Mouse (Mus musculus) left cerebral cortex, postnatal 4 days (tissue): ENCODE results near the gene Jarid2. TPM values are rescaled to one million over a fixed set of nuclear protein-coding genes. Genes with fewer than 3 reads are reported as not detected.

ENCODE experiments used
- DNase-seq: peaks from one replicate; pipeline ENCODE4 v3.0.0-alpha.2; 2022
- intact Hi-C: fragments of 180-260 bp; cut with DNase I; formaldehyde crosslinking; loops from one replicate; pipeline ENCODE4 v1.15.1; 2025
- total RNA-seq, 2 experiments: library from RNA; stranded (reverse); gene quantifications; 2 replicates each; pipeline ENCODE4 v1.2.3; 2021

Jarid2 gene
- total RNA-seq, 2 experiments from 2014 or later, result 46.3 to 46.9 TPM

DNA sequence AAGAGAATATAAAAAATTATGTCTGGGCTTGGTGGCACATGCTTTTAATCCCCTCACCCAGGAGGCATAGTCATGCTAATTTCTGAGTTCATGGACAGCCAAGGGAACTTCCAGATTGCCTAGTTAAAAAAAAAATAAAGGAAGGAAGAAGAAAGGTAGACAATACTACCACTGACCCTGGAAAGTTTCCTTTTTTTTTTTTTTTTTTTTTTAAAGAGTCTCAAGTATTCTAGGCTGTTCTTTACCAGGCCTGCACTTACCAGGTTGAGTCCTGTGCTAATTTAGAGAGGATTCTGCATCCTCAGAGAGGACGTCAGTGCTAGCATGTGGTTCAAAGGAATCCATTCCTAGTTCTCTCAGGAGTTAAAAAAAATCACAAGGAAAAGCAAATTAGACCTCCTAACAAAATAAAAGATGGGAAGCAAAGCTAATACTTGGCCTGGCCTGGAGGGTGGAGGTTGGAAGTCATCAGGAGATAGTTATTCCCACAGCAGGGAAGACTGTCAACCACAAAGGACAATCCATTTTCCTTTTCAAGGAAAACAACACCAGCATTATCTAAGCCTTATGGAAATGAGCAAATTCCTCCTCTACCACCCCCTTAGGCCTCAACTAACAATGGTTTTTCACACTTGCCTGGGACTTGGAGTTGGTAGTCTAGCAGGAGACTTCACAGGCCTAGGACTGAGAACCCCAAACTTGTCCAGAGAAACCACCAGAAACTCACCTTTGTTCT lies 961 bp upstream of the Jarid2 start:
- DNase-seq, result no peak
- intact Hi-C loops, result no loop called here

DNA sequence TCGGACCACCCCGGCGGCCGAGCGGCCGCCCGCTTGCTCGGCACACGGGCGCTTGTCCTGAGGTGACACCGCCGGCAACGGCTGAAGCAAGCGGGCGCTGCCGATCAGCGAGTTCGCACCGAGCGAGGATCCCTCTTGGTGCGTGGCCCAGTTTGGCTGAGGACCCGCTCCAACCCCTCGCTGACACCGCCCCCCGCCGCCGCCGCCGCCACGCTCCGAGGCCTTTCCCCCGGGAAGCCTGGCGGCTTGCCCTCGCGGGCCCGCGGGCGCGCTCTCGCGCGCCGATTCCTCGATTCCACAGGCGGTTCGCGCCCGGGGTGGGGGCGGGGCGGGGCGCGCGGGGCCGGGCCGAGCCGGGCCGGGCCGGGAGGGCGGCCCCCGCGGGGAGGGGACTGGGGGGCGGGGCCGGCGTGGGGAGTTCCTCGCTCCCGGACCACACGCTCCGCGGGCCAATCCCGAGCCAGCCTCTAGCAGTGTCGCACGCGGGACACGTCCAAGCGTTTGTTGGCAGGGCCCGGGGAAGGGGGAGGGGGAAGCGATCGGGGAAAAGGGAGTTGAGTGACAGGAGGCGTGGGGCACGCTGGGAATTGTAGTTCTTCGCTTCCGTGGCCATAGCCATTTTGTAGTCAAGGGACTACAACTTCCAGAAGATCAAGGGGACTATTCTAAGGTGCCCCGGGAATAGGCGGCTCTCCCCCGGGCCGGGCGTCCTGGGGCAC lies 1.0 kb downstream of the Jarid2 start:
- DNase-seq, result peak; percentile 100
- intact Hi-C loops, result loop anchor here (10.0 kb wide), 1 partner anchor 496 kb away; no protein-coding TSS in a partner anchor

DNA sequence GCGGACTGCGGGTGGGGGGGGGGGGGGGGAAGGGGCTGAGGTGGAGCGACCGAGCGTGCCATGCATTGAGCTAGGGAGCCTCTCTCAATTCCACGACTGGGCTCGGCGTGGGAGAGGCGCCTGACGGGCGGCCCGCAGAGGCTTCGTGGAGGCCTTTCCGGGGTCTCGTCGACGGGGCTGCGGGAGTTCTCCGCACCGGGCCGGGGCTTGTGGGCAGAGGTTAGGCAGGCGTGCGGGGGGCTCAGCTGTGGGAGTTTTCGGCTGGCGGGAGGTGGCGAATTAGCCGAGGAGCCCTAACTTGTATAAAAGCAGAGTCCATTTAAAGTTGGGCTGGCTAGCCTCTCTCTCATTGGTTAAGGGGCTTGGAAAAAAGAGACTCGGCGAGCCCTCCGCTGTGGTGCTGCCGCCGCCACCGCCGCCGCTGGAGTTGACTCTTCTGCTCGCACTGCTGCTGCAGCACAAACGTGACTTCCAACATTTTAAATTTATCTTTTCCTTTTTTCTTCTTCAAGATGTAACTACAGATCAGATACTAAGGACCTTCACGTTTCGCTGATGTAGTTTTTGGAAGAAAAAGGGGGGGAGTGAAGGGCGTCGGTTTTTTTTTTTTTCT lies 1.8 kb downstream of the Jarid2 start:
- intact Hi-C loops, result loop anchor here (10.0 kb wide), 1 partner anchor 496 kb away; no protein-coding TSS in a partner anchor
- DNase-seq, result peak; percentile 81

DNA sequence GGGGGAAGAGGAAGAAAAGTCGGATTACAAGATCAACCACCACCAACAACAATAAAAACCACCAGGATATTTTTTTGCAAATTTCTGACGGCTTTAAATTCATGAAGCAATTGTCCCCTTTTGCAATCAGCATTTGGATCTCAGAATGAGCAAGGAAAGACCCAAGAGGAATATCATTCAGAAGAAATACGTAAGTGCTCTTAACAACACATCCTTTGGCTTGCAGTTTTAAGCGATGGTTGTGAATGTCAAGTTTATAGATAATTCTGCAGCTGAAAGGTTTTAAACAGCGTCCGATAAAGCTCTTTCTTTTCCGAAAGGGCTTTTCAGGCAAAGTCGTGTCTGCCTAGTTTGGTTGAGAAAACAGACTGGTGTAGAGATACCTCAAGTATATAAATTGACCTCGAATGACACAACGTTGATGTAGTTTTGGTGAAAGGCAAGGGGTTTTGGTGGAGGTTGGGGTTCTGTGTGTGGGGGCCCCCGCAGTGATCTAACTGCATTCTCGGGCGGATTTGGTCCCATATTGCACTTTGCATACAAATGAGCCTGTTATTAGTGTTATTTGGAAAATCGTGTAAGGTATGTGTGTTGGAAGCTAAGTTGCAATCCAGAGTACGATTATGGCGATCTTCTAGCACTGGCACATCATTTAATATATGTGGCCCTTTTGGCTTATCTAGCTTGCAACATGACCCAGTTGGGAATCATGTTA lies 2.6 kb downstream of the Jarid2 start:
- no peak for DNase-seq

DNA sequence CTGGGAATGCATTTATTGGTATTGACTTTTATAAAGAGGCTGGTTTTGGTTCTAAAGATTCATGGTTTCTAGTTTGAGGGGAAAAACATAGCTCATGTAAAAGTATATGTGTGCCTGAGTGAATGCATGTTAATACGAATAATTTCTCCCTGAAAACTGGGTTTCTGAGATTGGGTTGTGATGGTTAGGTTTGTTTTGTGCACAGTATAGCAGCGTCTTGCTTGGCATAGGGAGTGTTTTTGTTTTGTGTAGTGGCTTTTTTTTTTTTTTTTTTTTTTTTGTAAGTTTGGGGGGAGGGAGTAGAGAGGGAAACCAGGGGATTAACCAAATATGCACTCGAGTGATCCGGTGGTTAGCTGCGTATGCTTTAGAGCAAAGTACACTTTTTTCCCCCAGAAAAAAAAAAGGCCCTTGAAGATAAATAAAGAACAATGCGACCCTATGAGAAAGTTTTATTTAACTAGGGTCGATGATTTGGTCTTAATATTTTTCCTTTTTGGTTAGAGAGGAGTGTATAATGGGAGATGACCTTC lies 3.2 kb downstream of the Jarid2 start:
- DNase-seq, result no peak
- intact Hi-C loops, result loop anchor here (10.0 kb wide), 1 partner anchor 498 kb away; no protein-coding TSS in a partner anchor

More for the DNA sequence above, 2.6 kb downstream of the Jarid2 start:
- intact Hi-C loops, result loop anchor here (10.0 kb wide), 1 partner anchor 497 kb away; no protein-coding TSS in a partner anchor

DNA sequence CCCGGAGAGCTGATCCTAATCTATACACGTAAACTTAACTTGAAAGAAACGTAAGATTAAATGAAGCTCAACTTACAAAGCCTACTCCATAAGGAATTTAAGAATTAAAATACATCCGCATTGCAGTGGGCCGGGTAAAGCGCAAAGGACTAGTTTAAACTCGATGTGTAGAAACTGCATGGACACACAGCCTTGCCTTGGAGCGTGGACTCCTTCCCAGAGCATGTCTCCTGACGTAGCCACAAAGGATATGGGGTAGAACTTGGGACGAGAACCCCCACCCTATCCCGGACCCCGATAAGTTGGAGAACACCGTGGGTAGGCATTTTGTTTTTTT lies 3.7 kb downstream of the Jarid2 start:
- intact Hi-C loops, result loop anchor here (10.0 kb wide), 1 partner anchor 498 kb away; no protein-coding TSS in a partner anchor
- no peak for DNase-seq

DNA sequence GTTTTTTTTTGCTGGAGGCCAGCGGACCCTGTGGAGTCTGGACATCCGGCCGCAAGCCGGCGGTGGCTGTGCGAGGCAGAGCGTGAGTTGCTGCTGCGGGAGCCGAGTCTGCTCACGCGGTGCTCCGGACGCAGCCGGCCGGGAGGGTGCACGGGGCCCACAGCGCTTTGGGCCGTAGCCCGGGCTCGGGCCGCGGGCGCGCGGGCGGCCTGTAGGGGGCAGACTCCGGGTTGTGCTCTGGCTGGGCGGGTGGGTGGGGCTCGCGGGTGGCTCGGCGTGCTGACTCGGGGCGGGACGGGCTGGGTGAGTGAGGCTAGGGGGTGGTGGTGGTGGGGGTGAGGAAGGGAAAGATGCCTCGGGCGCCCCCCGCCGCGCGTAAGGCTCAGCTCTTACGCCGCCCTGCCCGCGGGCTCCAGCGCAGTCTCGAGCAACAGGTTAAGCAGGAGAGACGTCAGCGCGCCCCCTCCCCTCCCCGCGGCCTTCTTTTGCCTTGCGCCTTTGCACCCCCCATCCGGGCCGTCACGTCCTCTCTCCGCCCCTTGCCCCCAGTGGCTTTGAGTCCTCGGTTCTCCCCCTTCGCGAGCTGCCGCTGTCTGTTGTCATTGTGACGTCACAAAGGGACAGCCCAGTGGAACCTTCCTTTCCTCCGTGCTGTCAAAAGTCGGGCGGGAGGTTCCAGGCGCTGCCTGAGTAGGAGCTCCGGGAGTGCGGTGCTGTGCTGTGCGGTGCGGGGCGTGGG lies 4.3 kb downstream of the Jarid2 start:
- intact Hi-C loops, result loop anchor here (10.0 kb wide), 1 partner anchor 499 kb away; no protein-coding TSS in a partner anchor
- peak; percentile 79 for DNase-seq

DNA sequence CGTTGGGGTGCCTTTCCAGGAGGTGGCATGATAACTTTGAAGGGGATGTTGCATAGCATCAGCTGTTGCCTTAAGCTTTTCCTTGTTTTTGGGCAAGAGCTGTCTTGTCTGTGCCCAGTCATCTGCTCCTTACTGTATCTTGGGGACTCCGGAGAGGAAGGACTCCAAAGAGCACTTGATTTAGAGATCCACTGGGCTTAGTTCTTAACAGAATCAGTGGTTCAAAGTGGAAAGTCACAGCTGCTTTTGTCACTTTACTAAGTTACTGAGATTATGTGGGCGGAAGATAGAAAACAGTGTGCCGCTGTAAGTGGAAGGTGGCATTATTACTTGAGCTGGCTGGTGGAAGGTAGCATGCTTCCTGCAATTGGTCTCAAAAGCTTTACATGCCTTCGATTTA lies 5.2 kb downstream of the Jarid2 start:
- DNase-seq, result no peak
- intact Hi-C loops, result loop anchor here (10.0 kb wide), 1 partner anchor 500 kb away; no protein-coding TSS in a partner anchor

DNA sequence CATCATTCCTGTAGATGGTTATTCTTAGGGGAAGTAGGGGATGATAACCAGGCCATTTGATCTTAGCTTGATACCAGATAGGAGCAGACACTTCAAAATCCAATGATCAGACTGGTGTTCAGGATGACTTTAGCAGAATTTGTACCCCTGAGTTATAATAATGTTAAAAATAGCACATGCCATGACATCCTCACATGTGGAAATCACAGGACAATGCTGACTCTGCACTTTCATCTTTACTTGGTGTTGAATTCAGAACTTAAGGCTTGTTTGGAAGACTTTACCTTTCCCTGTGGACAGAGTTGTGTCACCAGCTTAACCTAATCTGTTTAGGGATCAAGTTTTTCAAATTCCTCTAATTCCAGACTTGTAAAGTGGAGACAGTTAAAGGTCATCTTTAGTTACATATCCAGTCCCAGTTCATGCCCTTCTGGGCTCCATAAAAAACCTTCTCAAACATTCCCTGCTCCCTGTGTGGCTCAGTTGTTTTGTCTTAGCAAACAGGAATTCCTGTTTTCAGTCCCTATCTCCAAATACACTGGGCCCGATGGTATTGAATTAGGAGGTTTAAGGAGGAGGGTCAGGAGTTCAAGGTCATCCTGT lies 5.9 kb downstream of the Jarid2 start:
- intact Hi-C loops, result loop anchor here (10.0 kb wide), 1 partner anchor 500 kb away; no protein-coding TSS in a partner anchor
- no peak for DNase-seq

DNA sequence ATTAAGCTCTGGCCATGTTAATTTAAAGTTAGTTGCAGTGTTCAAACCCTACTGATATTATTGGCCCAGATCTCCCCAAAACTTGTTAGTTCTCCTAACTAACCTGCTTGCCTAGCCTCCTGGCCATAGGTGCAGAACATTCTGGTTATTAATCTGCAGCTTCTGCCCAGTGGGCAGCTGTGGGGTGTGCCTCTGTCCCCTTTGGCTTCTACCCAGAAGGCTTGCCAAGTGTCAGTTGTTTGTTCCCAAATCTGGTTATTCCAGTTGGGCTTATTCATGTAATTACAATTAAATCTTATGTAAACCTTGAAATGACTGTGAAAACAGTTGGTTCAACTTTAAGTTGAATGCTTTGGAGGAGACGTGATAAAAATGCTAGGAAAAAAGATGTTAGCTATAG lies 8.0 kb downstream of the Jarid2 start:
- peak; percentile 28 for DNase-seq
- intact Hi-C loops, result loop anchor here (10.0 kb wide), 1 partner anchor 502 kb away; no protein-coding TSS in a partner anchor

DNA sequence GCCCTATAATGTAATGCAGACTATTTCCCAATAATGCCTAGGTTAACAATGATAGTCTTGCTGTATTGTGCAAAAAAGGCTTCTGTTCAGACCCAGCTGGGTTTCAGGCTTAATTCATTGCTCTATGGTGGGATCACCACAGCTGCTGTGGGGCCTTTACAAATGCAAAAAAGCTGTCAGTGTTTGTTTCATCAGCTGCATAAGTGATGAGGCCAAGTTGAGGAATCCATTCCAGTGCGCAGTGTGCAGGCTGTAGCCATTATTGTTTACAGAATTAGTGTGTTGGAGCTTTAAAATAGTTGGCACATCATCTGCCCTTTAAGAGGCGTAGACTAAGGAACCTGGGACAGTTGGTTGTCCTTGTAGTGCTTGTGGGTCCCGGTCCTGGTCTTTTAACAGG lies 22.5 kb downstream of the Jarid2 start:
- DNase-seq, result peak; percentile 44
- intact Hi-C loops, result no loop called here

DNA sequence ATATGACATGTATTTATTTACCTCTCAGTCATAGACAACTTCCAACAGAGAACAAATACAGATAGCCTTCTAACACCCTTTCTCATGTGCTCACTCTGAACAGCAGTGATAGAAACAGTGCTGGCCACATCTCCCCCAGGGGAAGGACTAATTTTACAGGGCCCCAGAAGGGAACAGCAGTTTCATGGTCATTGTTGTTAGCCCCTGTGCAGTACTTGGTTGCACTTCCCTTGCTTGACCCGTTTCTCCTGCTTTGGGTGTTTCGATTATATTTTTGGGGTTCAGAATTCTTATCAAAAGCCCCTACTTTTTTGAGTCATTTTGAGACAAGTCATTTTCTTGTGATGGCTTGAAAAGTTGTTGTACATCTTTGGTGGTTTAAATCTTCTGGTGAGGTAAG lies 23.9 kb downstream of the Jarid2 start:
- DNase-seq, result no peak
- intact Hi-C loops, result no loop called here

DNA sequence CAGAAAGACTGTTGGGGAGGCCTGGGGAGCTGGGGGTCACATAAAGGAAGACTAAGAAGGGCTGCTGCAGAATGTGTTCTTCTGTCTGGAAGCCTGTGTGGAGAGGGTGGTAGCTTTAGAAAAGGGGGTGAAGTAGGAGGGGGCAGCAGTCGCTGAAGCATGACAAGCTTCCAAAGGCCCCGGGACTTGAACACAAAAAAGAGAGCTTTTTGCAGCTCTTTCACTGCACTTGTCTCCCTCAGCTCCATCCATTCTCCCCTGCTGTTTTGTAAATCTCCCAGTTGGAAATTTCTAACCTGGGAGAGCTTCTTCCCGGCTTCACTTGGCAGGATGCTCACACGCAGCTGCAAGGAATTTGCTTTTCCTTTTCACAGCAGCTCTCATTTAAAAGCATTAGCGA lies 26.2 kb downstream of the Jarid2 start:
- no peak for DNase-seq
- intact Hi-C loops, result no loop called here

DNA sequence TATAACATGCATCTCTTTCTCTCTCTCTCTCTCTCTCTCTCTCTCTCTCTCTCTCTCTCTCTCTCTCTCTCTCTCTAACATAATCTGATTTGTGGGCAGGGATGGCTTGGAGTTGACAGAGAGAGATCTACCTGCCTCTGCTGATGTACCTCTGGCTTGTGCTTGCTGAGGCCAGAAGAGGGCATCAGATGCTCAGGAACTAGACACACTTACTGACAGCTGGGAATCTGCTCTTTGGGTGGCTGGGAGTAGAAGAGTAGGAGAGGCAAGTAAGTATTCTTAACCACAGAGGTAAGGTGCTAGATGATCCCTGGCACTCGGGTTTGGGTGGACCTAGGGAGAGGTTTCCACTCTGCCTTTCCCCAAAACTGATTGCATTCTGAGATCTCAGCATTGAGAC lies 29.5 kb downstream of the Jarid2 start:
- no peak for DNase-seq
- intact Hi-C loops, result no loop called here

DNA sequence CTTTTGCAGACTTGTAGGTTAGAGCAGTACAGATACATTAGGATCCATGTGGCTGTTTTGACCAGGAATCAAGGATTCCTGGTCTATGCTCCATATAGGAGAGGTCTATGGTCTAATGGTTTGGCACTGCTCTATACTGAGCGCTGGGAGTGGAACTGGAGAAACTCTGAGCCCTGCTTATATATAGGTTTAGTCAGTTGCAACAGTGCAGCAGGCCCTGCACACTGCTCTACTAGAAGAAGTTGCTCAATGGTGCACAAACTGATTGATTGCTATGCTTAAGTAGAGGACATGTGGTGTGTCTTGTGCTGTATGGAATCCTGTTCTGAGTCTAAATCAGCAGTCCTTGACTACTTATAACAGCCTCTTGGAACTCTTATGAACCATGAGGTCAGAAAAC lies 31.5 kb downstream of the Jarid2 start:
- no peak for DNase-seq
- intact Hi-C loops, result no loop called here

DNA sequence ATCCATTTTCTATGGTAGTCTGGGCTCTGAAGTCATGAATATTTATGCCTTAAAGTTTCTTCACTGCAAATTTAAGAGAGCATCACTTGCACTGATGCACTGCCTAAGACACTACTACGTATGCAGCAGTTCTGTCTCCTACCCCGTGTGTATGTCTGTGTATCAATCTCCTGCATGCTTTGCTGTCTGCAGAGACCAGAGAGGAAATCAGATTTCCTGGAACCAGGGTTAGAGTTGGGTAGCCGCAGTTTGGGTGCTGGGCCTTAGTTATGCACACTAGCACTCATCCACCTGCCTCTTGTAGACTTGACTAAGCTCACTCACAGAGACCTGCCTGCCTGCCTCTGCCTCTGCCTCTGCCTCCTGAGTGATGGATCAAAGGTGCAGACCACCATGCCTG lies 33.8 kb downstream of the Jarid2 start:
- intact Hi-C loops, result no loop called here

DNA sequence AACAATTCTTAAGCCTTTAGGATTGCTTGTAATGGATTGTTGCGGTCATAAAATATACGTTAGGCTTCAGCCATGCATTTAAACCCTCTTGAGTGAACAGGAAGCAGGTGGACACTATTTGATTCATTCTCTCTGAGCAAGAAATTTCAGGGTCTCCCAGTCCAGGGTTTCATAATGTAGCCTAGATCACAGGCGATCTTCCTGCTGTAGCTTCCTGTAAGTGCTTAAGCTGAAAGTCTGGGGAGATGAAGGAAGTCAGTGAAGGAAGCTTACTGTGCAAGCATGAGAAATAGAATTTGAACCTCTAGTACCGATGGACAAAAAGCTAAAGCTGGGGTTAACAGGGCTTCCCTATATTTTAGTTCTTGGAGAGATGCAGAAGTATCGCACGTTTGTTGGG lies 38.5 kb downstream of the Jarid2 start:
- intact Hi-C loops, result no loop called here
- no peak for DNase-seq

More for the DNA sequence above, 33.8 kb downstream of the Jarid2 start:
- no peak for DNase-seq

DNA sequence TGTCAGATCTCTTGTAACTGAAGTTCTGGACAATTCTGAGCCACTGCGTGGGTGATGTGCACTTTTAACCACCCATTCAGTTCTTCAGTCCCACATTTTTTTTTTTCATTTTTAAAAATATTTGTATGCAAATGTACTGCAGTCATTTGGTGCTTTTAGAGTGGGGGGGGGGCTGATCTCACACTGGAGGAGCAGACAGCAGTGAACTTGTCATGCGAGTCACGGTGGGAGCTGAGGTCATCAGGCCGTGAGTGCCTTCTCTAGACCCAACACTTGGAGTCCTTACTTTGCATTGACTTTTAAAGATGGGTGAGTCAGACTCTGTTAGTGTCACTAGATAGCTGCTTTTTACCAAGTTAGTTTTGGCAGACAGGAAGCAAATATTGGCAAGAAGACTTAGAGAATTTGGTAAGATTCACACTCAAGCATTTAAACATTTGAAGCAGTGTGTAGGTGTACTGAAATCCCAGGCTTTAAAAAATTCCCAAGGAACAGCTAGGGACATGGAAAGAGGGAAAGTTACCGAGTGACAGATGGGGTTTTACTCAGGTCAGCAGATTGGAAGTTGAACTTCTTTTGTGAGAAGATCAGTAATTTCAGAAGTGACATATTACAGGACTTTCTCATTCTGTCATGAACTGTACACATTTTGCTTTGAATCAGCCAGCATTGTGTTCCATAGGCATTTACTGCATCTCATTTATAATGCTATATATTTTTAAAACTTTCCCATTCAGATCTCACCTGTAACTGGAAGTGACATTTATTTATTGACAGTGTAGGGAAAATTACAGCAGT lies 41.7 kb downstream of the Jarid2 start:
- DNase-seq, result no peak

DNA sequence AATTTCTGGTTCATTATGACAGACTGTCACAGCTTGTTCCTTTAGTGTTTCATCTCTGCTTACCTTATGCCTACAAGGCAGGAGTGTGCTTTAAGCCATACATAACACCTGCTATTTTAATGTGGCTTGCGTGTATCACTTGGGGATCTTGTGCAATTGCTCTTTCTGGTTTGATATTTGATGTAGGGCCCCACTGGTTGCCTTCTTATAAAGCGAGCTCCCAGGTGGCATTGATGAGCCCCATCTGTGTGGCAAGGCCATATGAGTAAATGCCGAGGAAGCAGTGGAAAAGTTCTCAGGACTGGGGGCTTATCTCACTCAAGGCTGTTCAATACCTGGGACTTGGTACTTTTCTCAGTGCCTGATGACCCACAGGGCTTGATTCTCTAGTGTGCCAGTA lies 43.5 kb downstream of the Jarid2 start:
- intact Hi-C loops, result no loop called here
- no peak for DNase-seq

More for the DNA sequence above, 41.7 kb downstream of the Jarid2 start:
- intact Hi-C loops, result no loop called here
